Mouse (Mus musculus) macrophage (primary cell): ENCODE results near the gene Slc39a7. TPM values are rescaled to one million over a fixed set of nuclear protein-coding genes. Genes with fewer than 3 reads are reported as not detected.

Source experiments
- H3K27ac ChIP-seq: fragments of 350-480 bp; formaldehyde crosslinking; 2 replicates; pipeline ENCODE4 v1.9.0; 2021
- H3K36me3 ChIP-seq: fragments of 350-480 bp; formaldehyde crosslinking; 2 replicates; pipeline ENCODE4 v1.9.0; 2021; ENCODE audit errors: inconsistent target
- H3K4me3 ChIP-seq: fragments of 350-480 bp; formaldehyde crosslinking; 2 replicates; pipeline ENCODE4 v1.9.0; 2021; ENCODE audit errors: inconsistent target
- H3K79me2 ChIP-seq: fragments of 350-480 bp; formaldehyde crosslinking; 2 replicates; pipeline ENCODE4 v1.9.0; 2021; ENCODE audit errors: inconsistent target
- WGBS: methylation state at CpG from one replicate; pipeline ENCODE4 v1.1.7; 2026; ENCODE audit warnings: inconsistent platforms; ENCODE audit not compliant: missing documents; 5-methylcytosine and 5-hydroxymethylcytosine counted together
- polyA plus RNA-seq: library from polyadenylated mRNA; stranded (reverse); fragments of 250-400 nt; gene quantifications from 3 replicates; pipeline ENCODE4 v1.2.4, GENCODE M21; 2018; ENCODE audit warnings: inconsistent platforms
- total RNA-seq, 78 experiments: library from RNA; depleted of rRNA; stranded (reverse); fragments of 250-400 nt; gene quantifications; 1 replicate in 9 of 78; 2 replicates in 24 of 78; 3 replicates in 43 of 78; 4 replicates in 2 of 78; pipeline ENCODE4 v1.2.4; 2018; ENCODE audit warnings: inconsistent platforms in 56 of 78

Gene Slc39a7
- 100 to 1,000 TPM in 3 of 26 experiments, 10 to 100 TPM in 23; 49.7 to 112 (median 78.2) TPM for total RNA-seq (2018; cell fraction: chromatin; rRNA removed)
- total RNA-seq (2018; cell fraction: cytosol; rRNA removed): 100 to 1,000 TPM in 18 of 26 experiments, 10 to 100 TPM in 8; 68.6 to 145 (median 112) TPM
- total RNA-seq (2018; cell fraction: nucleus; rRNA removed): 100 to 1,000 TPM in 23 of 26 experiments, 10 to 100 TPM in 3; 68.0 to 195 (median 139) TPM
- 67.7 to 120 TPM (median 117 TPM) in 3 replicates for polyA plus RNA-seq

- H3K27ac ChIP-seq: peak within 1 kb of the TSS; percentile 92
- peaks cover 28% of the 10 kb centered on the region for H3K79me2 ChIP-seq
- H3K4me3 ChIP-seq: peak within 1 kb of the TSS; percentile 96
- WGBS: 1% methylated on average over 73 of the region's 88 CpGs
- H3K36me3 ChIP-seq: peaks cover 34% of the 10 kb centered on the region
These were observed at the start of gene Slc39a7, which contains the start of gene Rxrb for GRCm38 (mm10) chr17:34031465-34032173. TSS of gene Slc39a7 (minus strand) at chr17:34031682. TSS of gene Rxrb (plus strand) at chr17:34031812.

- Histone ChIP-seq H3K27ac (no peak overlapping the region), H3K4me3 (no peak overlapping the region), H3K36me3 (no peaks in the 10 kb centered on the region), H3K79me2 (no peaks in the 10 kb centered on the region)
- WGBS: 44% methylated on average over 5 of the region's 5 CpGs
These were observed 48.1 kb upstream of the Slc39a7 start for GRCm38 (mm10) chr17:34079621-34080020.

DNA sequence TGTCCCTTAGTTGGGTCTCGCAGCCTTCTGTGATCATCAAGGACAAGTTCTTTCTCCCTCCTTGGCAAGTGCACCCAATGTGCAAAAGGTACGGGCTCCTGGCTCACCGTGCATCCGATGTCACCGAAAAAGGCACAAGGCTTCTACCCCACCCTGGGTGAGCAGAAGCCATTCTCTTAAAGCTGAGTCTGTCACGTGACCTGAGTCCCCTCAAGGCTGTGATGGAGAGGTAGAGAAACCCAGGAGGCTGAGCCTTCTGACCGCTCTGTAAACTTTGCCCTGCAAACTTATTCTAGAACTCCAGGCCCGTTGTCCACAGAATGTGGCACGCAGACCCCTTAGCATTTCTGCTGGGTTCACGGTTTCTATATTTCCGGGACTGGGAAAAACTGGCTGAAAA, 47.5 kb upstream of the Slc39a7 start:
- Histone ChIP-seq H3K27ac (no peak overlapping the region), H3K36me3 (no peaks in the 10 kb centered on the region), H3K79me2 (no peaks in the 10 kb centered on the region), H3K4me3 (no peak overlapping the region)
- WGBS: 93% methylated on average over 11 of the region's 11 CpGs

DNA sequence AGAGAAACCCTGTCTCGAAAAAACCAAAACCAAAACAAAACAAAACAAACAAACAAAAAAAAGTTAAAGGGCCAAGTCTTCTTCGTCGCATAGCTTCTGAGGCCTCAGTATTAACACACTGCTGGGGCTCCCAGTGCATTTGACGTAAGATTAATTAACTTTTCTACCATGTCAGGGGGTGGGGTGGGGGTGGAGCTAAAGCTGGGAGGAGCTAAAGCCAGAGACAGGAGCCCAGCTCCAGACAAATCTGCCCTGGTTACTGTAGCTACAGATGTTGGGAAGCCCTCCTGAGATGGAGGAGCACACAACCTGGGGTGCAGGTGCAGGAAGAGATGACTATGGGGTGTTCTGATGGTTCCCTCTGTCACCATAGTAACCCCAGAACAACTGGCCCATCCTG, 46.7 kb upstream of the Slc39a7 start:
- H3K79me2 ChIP-seq: no peaks in the 10 kb centered on the region
- H3K27ac ChIP-seq: no peak overlapping the region
- H3K4me3 ChIP-seq: no peak overlapping the region
- no peaks in the 10 kb centered on the region for H3K36me3 ChIP-seq
- 66% methylated on average over 4 of the region's 4 CpGs for WGBS

DNA sequence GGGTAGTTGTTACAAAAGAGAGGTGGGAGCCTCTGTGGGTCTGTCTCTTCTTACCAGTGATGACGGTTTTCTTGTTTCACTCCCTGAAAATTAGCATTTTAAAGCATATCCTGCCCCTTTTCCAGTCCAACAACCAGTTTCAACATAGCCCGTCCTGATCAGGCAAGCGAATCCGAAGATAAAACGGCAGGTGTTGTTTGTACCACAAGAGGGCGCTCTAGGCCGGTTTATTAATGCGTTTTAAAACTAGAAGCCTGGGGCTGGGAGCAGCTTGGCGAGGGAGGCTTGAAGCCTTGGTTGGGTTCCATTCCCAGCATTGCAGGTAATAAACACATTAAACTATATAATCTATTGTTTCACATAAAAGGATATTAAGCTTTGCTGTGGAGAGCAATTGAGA, 46.1 kb upstream of the Slc39a7 start:
- no peaks in the 10 kb centered on the region for H3K36me3 ChIP-seq
- H3K79me2 ChIP-seq: no peaks in the 10 kb centered on the region
- H3K4me3 ChIP-seq: no peak overlapping the region
- WGBS: 3% methylated on average over 9 of the region's 9 CpGs
- no peak overlapping the region for H3K27ac ChIP-seq

- Histone ChIP-seq H3K4me3 (no peak overlapping the region), H3K36me3 (no peaks in the 10 kb centered on the region), H3K79me2 (no peaks in the 10 kb centered on the region), H3K27ac (no peak overlapping the region)
- WGBS: 25% methylated on average over 7 of the region's 7 CpGs
These were observed 43.8 kb upstream of the Slc39a7 start for GRCm38 (mm10) chr17:34075271-34075670.

- no peaks in the 10 kb centered on the region for H3K79me2 ChIP-seq
- 51% methylated on average over 5 of the region's 5 CpGs for WGBS
- H3K27ac ChIP-seq: peak overlapping the region; percentile 41
- no peaks in the 10 kb centered on the region for H3K36me3 ChIP-seq
- H3K4me3 ChIP-seq: no peak overlapping the region
These were observed 40.6 kb upstream of the Slc39a7 start for GRCm38 (mm10) chr17:34072091-34072490.

GRCm38 (mm10) chr17:34068864-34069263, 37.4 kb upstream of the Slc39a7 start:
- H3K36me3 ChIP-seq: no peaks in the 10 kb centered on the region
- no peak overlapping the region for H3K27ac ChIP-seq
- no peak overlapping the region for H3K4me3 ChIP-seq
- H3K79me2 ChIP-seq: no peaks in the 10 kb centered on the region
- WGBS: 52% methylated on average over 3 of the region's 3 CpGs

DNA sequence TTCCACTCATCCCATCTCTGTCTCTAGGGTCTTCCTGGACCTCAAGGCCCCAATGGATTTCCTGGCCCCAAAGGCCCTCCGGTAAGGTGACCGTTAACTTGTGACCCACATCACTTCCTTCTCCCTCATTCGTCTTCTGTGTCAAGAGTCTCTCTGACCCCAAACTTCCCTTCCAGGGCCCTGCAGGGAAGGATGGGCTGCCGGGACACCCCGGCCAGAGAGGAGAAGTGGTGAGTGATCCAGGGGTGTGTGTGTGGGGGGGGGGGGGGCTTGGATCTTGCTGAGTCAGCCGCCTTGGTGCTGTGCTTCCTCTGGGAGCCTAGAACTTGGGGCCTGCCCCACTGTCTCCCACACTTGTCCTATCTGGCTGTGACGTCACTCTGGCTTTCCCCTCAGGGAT, 25.7 kb upstream of the Slc39a7 start:
- Histone ChIP-seq H3K4me3 (no peak overlapping the region), H3K36me3 (no peaks in the 10 kb centered on the region), H3K79me2 (no peaks in the 10 kb centered on the region), H3K27ac (peak overlapping the region; percentile 32)
- 1% methylated on average over 7 of the region's 7 CpGs for WGBS

DNA sequence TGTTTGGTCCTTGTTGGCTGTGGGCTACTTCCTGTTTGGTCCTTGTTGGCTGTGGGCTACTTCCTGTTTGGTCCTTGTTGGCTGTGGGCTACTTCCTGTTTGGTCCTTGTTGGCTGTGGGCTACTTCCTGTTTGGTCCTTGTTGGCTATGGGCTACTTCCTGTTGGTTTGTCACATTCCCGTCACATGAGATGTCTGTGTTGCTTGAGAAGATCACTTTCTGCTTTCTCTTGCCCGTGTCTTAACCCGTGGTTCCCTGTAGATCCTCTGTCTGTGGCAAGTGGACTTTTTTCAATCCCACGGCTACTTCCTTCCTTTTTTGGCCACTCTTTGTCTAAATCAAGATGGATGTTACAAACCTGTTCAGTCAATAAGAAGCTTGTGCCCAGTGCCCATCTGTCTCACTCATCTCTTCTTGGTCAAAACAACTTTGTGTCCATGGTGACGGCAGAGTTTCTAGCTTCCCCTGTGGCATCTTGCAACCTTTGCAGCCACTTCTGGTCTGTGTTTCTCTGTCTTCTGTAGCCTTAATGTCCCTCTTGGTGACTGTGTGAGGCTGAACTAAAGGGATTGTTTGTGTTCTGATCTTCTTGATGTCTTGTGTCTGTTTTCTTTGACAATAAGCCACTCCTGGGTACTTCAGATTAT, 16.0 kb upstream of the Slc39a7 start:
- Histone ChIP-seq H3K36me3 (no peaks in the 10 kb centered on the region), H3K79me2 (no peaks in the 10 kb centered on the region), H3K4me3 (no peak overlapping the region), H3K27ac (peak overlapping the region; percentile 50)
- WGBS: 17% methylated on average over 5 of the region's 5 CpGs

GRCm38 (mm10) chr17:34045941-34046340, 14.5 kb upstream of the Slc39a7 start:
- no peaks in the 10 kb centered on the region for H3K36me3 ChIP-seq
- no peak overlapping the region for H3K4me3 ChIP-seq
- H3K79me2 ChIP-seq: no peaks in the 10 kb centered on the region
- no peak overlapping the region for H3K27ac ChIP-seq
- 90% methylated on average over 11 of the region's 14 CpGs for WGBS

- WGBS: 38% methylated on average over 16 of the region's 17 CpGs
These were observed 8.3 kb upstream of the Slc39a7 start for GRCm38 (mm10) chr17:34039562-34040450.

DNA sequence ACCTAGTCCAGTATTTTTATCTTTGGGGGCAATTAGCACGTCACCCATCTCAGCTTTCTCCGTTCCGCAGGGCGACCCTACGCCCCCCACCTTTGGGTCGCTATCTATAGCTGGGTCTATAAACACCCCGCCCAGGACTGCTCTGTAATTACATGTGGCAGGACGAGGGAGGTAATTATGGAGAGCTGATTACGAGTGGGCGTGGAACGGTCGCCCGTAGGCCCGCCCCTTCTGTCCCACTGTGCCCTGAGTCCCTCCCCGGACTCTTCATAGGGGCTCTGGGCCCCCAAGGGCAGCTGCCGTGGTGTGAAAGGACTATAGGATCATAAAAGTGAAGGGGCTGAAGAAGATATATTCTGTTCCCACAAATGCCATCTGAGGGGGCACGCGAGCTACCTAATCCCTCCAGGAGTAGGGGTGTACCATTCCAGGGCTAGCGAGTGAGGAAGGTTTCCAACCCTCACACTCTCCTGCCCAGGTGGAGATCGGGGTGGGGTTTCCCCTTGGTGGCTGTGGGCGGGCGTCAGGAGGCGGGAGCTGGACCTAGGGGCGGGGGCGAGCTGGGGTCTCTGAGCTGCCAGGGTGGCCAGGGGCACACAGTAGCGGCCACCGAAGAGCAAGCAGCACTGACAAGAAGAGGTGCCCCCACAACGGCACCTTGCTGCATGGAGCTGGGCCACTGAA, 7.5 kb upstream of the Slc39a7 start, which contains the start of gene Col11a2:
Gene Col11a2 (plus strand): TSS at position 560 of the 684 bp plus-strand sequence.
- H3K36me3 ChIP-seq: peaks cover 31% of the 10 kb centered on the region
- 25% methylated on average over 28 of the region's 28 CpGs for WGBS

More at GRCm38 (mm10) chr17:34039562-34040450, 8.3 kb upstream of the Slc39a7 start:
- H3K79me2 ChIP-seq: no peaks in the 10 kb centered on the region
- peaks cover 31% of the 10 kb centered on the region for H3K36me3 ChIP-seq
- no peak overlapping the region for H3K4me3 ChIP-seq
- no peak overlapping the region for H3K27ac ChIP-seq

GRCm38 (mm10) chr17:34038440-34038839, 7.0 kb upstream of the Slc39a7 start:
- Histone ChIP-seq H3K4me3 (no peak overlapping the region), H3K36me3 (peaks cover 31% of the 10 kb centered on the region), H3K79me2 (no peaks in the 10 kb centered on the region; the same call in 1 of the 2 replicates), H3K27ac (no peak overlapping the region)
- WGBS: 59% methylated on average over 19 of the region's 21 CpGs

More for the DNA sequence above, 7.5 kb upstream of the Slc39a7 start, which contains the start of gene Col11a2:
- no peak within 1 kb of the TSS for H3K4me3 ChIP-seq
- no peak within 1 kb of the TSS for H3K27ac ChIP-seq
- H3K79me2 ChIP-seq: no peaks in the 10 kb centered on the region
